Mouse (Mus musculus) liver, embryonic 13.5 days (tissue): ENCODE results near the gene Vmn2r19. TPM values are rescaled to one million over a fixed set of nuclear protein-coding genes. Genes with fewer than 3 reads are reported as not detected.
A peak's percentile ranks its signal among the peaks of the same experiment; 100 is the strongest.
"Not testable (repeated sequence)": the region's sequence is repeated elsewhere in the genome, so short reads cannot be mapped to it uniquely, and the experiment has no call there.

ENCODE experiments used
- ATAC-seq: fragments of 200-750 bp; cut with Nextera tagmentation; 2 replicates; pipeline ENCODE4 v1.8.0; 2017; ENCODE audit warnings: low read depth, mild to moderate bottlenecking, moderate number of reproducible peaks, moderate library complexity
- DNase-seq: peaks from one replicate; pipeline ENCODE4 v3.0.0; 2022
- H3K27ac ChIP-seq: fragments of 300-500 bp; sonication (generic); 2 replicates; pipeline ENCODE4 v1.5.1; 2015; ENCODE audit warnings: moderate library complexity, mild to moderate bottlenecking, inconsistent platforms
- H3K27me3 ChIP-seq: fragments of 300-500 bp; sonication (generic); 2 replicates; pipeline ENCODE4 v1.6.1; 2015; ENCODE audit warnings: mild to moderate bottlenecking, inconsistent platforms
- H3K36me3 ChIP-seq: fragments of 300-500 bp; sonication (generic); 2 replicates; pipeline ENCODE4 v1.6.1; 2015; ENCODE audit warnings: mild to moderate bottlenecking, inconsistent platforms
- H3K4me1 ChIP-seq: fragments of 300-500 bp; sonication (generic); replicated peaks from 2 replicates; pipeline ENCODE4 v1.6.1; 2015; ENCODE audit warnings: inconsistent platforms
- H3K4me2 ChIP-seq: fragments of 300-500 bp; sonication (generic); 2 replicates; pipeline ENCODE4 v1.6.1; 2015; ENCODE audit warnings: inconsistent platforms, mild to moderate bottlenecking, moderate library complexity
- H3K4me3 ChIP-seq: fragments of 300-500 bp; sonication (generic); replicated peaks from 2 replicates; pipeline ENCODE4 v1.5.1; 2015; ENCODE audit warnings: mild to moderate bottlenecking, inconsistent platforms
- H3K9ac ChIP-seq: fragments of 300-500 bp; sonication (generic); 2 replicates; pipeline ENCODE4 v1.6.1; 2015; ENCODE audit warnings: mild to moderate bottlenecking, inconsistent platforms
- H3K9me3 ChIP-seq: fragments of 300-500 bp; sonication (generic); replicated peaks from 2 replicates; pipeline ENCODE4 v1.6.1; 2016; ENCODE audit warnings: inconsistent platforms
- WGBS: fragments of 180-500 bp; shearing (Covaris S2); methylation state at CpG from one replicate; pipeline ENCODE4 v1.1.7; 2015; ENCODE audit not compliant: insufficient replicate concordance; 5-methylcytosine and 5-hydroxymethylcytosine counted together
- polyA plus RNA-seq: library from polyadenylated mRNA; unstranded; fragments of >200 nt; fragmentation: Nextera tagmentation; extraction: Ambion mirVana; gene quantifications from 2 replicates; pipeline ENCODE4 v1.2.1, GENCODE M21; 2015

Vmn2r19 gene
- polyA plus RNA-seq, 1 experiment from 2014 or later, result not detected

DNA sequence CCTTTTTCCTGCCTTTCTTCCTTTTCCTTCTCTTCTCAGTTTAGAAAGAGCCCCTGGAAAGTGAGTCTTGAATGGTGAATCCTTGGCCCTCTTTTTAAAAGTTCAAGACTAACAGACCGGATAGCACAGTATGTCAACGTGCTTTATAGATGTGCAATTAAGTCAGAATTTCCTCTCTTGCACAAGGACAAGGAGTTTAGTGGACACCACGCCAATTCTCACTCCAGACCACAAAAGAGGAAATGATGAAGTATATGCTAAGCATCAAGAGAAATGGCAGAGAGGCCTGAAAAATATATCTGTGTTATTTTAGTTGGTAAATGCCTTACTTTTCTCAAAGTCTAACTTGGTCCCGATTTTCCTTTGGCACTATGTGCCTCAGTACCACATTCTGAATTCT is 18.4 kb upstream of the Vmn2r19 start, which contains the start of gene Clec4e:
Gene Clec4e (minus strand): TSS at position 118 of the 400 bp plus-strand sequence.
- Histone ChIP-seq H3K27me3 (no peaks in the 10 kb centered on the region), H3K4me1 (peaks cover 32% of the 10 kb centered on the region), H3K27ac (no peak within 1 kb of the TSS), H3K4me2 (no peak within 1 kb of the TSS), H3K9ac (no peak within 1 kb of the TSS), H3K36me3 (no peaks in the 10 kb centered on the region), H3K4me3 (no peak within 1 kb of the TSS), H3K9me3 (no peaks in the 10 kb centered on the region)
- DNase-seq, result no peak
- 53% methylated on average over 4 of the region's 4 CpGs for WGBS
- ATAC-seq, result no peak

DNA sequence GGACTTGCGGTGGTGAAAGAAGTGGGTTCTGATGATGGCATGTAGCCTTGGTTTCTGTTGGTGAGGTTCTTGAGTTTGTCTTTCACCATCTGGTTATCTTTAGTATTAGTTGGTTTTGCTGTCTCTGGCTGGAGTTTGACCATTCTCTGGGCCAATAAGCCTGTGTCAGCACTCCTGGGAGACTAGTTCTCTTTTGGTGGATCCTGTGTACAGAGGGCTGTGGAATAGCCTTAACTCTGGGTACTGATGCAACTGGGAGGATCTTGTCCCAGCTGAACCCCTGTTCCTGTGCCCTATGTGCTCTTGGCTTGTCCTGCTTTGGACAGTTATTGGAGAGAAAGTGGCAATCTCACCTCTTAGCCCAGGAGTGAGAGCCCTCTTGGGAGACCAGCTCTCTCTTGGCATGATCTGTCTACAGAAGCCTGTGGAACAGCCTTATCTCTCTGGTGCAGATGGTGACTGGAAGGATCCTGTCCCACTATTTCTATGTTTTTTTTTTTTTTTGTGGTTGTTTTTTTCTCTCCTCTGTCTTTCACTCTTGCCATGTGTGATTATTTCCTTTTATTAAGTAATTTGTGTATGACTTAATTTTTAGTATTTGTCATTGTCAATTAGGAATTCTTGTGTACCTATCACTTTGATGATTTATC is 15.3 kb upstream of the Vmn2r19 start:
- DNase-seq, result peak; percentile 73
- no peaks in the 10 kb centered on the region for H3K9me3 ChIP-seq
- ATAC-seq, result peak; percentile 99
- H3K4me2 ChIP-seq, result peak overlapping the region; percentile 51
- 93% methylated on average over 1 of the region's 1 CpGs for WGBS
- H3K36me3 ChIP-seq, result no peaks in the 10 kb centered on the region
- H3K4me1 ChIP-seq, result peaks cover 51% of the 10 kb centered on the region
- peak overlapping the region; percentile 44 for H3K9ac ChIP-seq
- H3K27ac ChIP-seq, result peak overlapping the region; percentile 98
- H3K4me3 ChIP-seq, result no peak overlapping the region
- H3K27me3 ChIP-seq, result no peaks in the 10 kb centered on the region

DNA sequence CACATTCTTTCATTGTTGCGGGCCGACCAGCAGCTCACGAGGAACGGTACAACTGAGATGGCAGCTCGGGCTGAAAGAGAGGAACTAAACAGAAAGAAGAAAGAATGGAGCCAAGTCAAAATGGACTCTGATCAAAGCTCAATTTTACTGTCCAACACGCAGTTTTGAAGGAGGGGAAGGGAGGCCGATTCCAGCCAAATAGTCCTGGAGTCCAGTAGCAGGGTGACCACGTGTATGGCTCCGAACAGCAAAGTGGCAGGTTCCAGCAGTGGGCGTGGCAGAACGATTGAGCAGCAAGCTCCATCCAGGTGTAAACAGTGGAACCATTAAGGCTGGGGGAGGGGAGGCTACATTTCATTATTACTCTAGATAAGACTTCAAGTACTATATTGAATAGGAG is 14.6 kb upstream of the Vmn2r19 start:
- peak overlapping the region; percentile 91 for H3K27ac ChIP-seq
- H3K4me1 ChIP-seq, result peaks cover 51% of the 10 kb centered on the region
- WGBS, result 35% methylated on average over 11 of the region's 11 CpGs
- not testable (repeated sequence) for H3K27me3 ChIP-seq, H3K9me3 ChIP-seq, H3K36me3 ChIP-seq, H3K4me3 ChIP-seq, H3K9ac ChIP-seq
- H3K4me2 ChIP-seq, result peak overlapping the region; percentile 45
- ATAC-seq, result peak; percentile 7; the same call in 1 of the 2 replicates
- DNase-seq, result peak; percentile 39

DNA sequence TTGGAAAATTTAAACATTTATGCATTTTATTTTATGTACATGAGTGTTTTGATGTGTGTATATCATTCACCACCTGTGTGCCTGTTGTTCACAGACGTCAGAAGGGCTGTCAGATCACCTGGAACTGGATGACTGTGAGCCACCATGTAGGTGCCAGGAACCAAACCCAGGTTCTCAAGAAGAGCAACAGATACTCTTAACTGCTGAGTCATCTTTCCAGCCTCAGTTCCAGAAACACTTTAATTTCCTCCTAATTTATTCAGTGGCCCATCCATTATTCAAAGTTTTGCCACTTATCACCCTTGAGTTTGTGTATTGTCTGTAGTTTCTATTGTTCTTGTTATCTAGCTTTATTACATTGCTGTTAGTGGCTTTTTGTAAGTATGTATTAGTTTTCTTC is 11.4 kb upstream of the Vmn2r19 start:
- Histone ChIP-seq H3K27ac (0 out of 2 replicates have a peak overlapping the region, but pooled peaks have one; percentile 29), H3K4me3 (no peak overlapping the region), H3K9ac (no peak overlapping the region), H3K9me3 (no peaks in the 10 kb centered on the region), H3K36me3 (no peaks in the 10 kb centered on the region), H3K27me3 (no peaks in the 10 kb centered on the region), H3K4me1 (peaks cover 34% of the 10 kb centered on the region), H3K4me2 (no peak overlapping the region)
- DNase-seq (peak; percentile 7), ATAC-seq (no peak)
- 40% methylated on average over 1 of the region's 1 CpGs for WGBS

GRCm38 (mm10) chr6:123306315-123306714 is 1.8 kb upstream of the Vmn2r19 start:
- ATAC-seq (peak; percentile 79), DNase-seq (peak; percentile 14)
- not testable (repeated sequence) for H3K27ac ChIP-seq, H3K9ac ChIP-seq, H3K27me3 ChIP-seq, H3K4me3 ChIP-seq, H3K4me2 ChIP-seq, H3K9me3 ChIP-seq, H3K36me3 ChIP-seq
- 33% methylated on average over 7 of the region's 7 CpGs for WGBS
- peaks cover 11% of the 10 kb centered on the region for H3K4me1 ChIP-seq

- no peak overlapping the region for H3K9ac ChIP-seq
- H3K27me3 ChIP-seq, result no peaks in the 10 kb centered on the region
- no peak overlapping the region for H3K27ac ChIP-seq
- no peaks in the 10 kb centered on the region for H3K4me1 ChIP-seq
- H3K36me3 ChIP-seq, result no peaks in the 10 kb centered on the region
- no peak overlapping the region for H3K4me3 ChIP-seq
- no peaks in the 10 kb centered on the region for H3K9me3 ChIP-seq
- DNase-seq (no peak), ATAC-seq (no peak)
- no peak overlapping the region for H3K4me2 ChIP-seq
- WGBS, result 44% methylated on average over 2 of the region's 2 CpGs
Observed at GRCm38 (mm10) chr6:123332503-123332902, 24.4 kb downstream of the Vmn2r19 start.

DNA sequence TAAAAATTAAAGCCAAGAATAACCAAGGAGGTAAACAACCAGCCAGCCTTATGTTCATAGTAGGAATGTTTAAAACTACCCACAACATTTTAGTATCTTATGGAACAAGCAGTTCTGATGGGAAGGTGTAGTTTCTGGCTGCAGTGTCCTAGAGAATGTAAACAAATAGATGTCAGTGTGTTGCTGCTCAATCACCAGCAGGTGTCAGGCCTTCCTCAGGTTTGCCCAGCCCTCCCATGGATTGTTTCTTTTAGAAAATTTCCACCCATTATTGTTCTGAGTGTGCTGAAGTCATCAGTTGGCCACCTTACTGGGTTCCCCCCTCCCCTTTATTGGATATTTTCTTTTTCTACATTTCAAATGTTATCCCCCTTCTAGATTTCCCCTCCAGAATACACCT is 32.0 kb downstream of the Vmn2r19 start:
- Histone ChIP-seq H3K4me3 (no peak overlapping the region), H3K36me3 (no peaks in the 10 kb centered on the region), H3K4me1 (no peaks in the 10 kb centered on the region), H3K9me3 (no peaks in the 10 kb centered on the region), H3K27me3 (no peaks in the 10 kb centered on the region), H3K27ac (no peak overlapping the region), H3K4me2 (no peak overlapping the region), H3K9ac (no peak overlapping the region)
- DNase-seq (no peak), ATAC-seq (0 out of 2 replicates have a peak, but pooled peaks have one; percentile 48)

GRCm38 (mm10) chr6:123346141-123346540 is 38.0 kb downstream of the Vmn2r19 start:
- H3K4me1 ChIP-seq, result no peaks in the 10 kb centered on the region
- no peak overlapping the region for H3K9ac ChIP-seq
- H3K9me3 ChIP-seq, result no peaks in the 10 kb centered on the region
- H3K27me3 ChIP-seq, result no peaks in the 10 kb centered on the region
- ATAC-seq (no peak), DNase-seq (no peak)
- H3K4me3 ChIP-seq, result no peak overlapping the region
- H3K36me3 ChIP-seq, result no peaks in the 10 kb centered on the region
- no peak overlapping the region for H3K4me2 ChIP-seq
- WGBS, result 83% methylated on average over 1 of the region's 1 CpGs
- no peak overlapping the region for H3K27ac ChIP-seq

Other genes with a start within 250 kb of the Vmn2r19 start
- 6.8 and 6.9 TPM in 2 replicates for gene Clec4a2, start 201.9 kb upstream of the Vmn2r19 start, polyA plus RNA-seq
- gene Clec4b2, start 135.4 kb upstream of the Vmn2r19 start, polyA plus RNA-seq, result 0.08 and 0.09 TPM in 2 replicates
- gene Clec4n, start 78.5 kb upstream of the Vmn2r19 start, polyA plus RNA-seq, result 8.5 and 8.9 TPM in 2 replicates
- gene Clec4d, start 46.2 kb upstream of the Vmn2r19 start, polyA plus RNA-seq, result 0.85 and 1.1 TPM in 2 replicates
- gene Clec4e, start 18.5 kb upstream of the Vmn2r19 start, polyA plus RNA-seq, result 0.83 and 0.84 TPM in 2 replicates
- gene Vmn2r20, start 109.8 kb downstream of the Vmn2r19 start, polyA plus RNA-seq, result not detected in 2 replicates
- gene Vmn2r21, start 225.1 kb downstream of the Vmn2r19 start, polyA plus RNA-seq, result not detected in 2 replicates